Mouse (Mus musculus) embryonic facial prominence, embryonic 11.5 days (tissue): ENCODE results near the gene Nxph1. TPM values are rescaled to one million over a fixed set of nuclear protein-coding genes. Genes with fewer than 3 reads are reported as not detected.
A peak's percentile ranks its signal among the peaks of the same experiment; 100 is the strongest.

Source experiments
- ATAC-seq: fragments of 200-750 bp; cut with Nextera tagmentation; replicated peaks from 2 replicates; pipeline ENCODE4 v1.8.0; 2017; ENCODE audit warnings: low read depth; ENCODE audit not compliant: insufficient number of reproducible peaks, low FRiP score, low TSS enrichment
- DNase-seq: peaks from one replicate; pipeline ENCODE4 v3.0.0-alpha.2; 2015; ENCODE audit warnings: low spot score
- H3K27ac ChIP-seq: fragments of 300-500 bp; sonication (generic); replicated peaks from 2 replicates; pipeline ENCODE4 v1.5.1; 2014; ENCODE audit warnings: mild to moderate bottlenecking, low read depth, low read length, control low read depth
- H3K27me3 ChIP-seq: fragments of 300-500 bp; sonication (generic); 2 replicates; pipeline ENCODE4 v1.6.1; 2014; ENCODE audit warnings: mild to moderate bottlenecking, low read length, moderate library complexity, mixed read lengths; ENCODE audit not compliant: control insufficient read depth, insufficient read depth
- H3K36me3 ChIP-seq: fragments of 300-500 bp; sonication (generic); replicated peaks from 2 replicates; pipeline ENCODE4 v1.6.1; 2014; ENCODE audit warnings: low read depth, mild to moderate bottlenecking, low read length, moderate library complexity, mixed read lengths; ENCODE audit not compliant: control insufficient read depth, insufficient read depth
- H3K4me1 ChIP-seq: fragments of 300-500 bp; sonication (generic); 2 replicates; pipeline ENCODE4 v1.6.1; 2014; ENCODE audit warnings: low read length, mixed read lengths; ENCODE audit not compliant: control insufficient read depth, insufficient read depth
- H3K4me2 ChIP-seq: fragments of 300-500 bp; sonication (generic); 2 replicates; pipeline ENCODE4 v1.6.1; 2014; ENCODE audit warnings: low read depth, mild to moderate bottlenecking, control low read depth, low read length, moderate library complexity
- H3K4me3 ChIP-seq: fragments of 300-500 bp; sonication (generic); 2 replicates; pipeline ENCODE4 v1.5.1; 2014; ENCODE audit warnings: low read depth, low read length, control low read depth
- H3K9ac ChIP-seq: fragments of 300-500 bp; sonication (generic); replicated peaks from 2 replicates; pipeline ENCODE4 v1.6.1; 2014; ENCODE audit warnings: mild to moderate bottlenecking, control low read depth, low read length
- H3K9me3 ChIP-seq: fragments of 300-500 bp; sonication (generic); replicated peaks from 2 replicates; pipeline ENCODE4 v1.6.1; 2016; ENCODE audit warnings: mild to moderate bottlenecking, low read length, inconsistent platforms, mixed read lengths; ENCODE audit not compliant: control insufficient read depth
- WGBS: fragments of 180-500 bp; shearing (Covaris S2); extraction: QIAGEN DNeasy Blood & Tissue Kit; methylation state at CpG from one replicate; pipeline ENCODE4 v1.1.7; 2014; 5-methylcytosine and 5-hydroxymethylcytosine counted together
- polyA plus RNA-seq: library from polyadenylated mRNA; unstranded; fragments of >200 nt; fragmentation: Nextera tagmentation; extraction: Ambion mirVana; gene quantifications from 2 replicates; pipeline ENCODE4 v1.2.1, GENCODE M21; 2014

The Nxph1 gene
- polyA plus RNA-seq, 1 experiment from 2014 or later: 0.79 TPM

DNA sequence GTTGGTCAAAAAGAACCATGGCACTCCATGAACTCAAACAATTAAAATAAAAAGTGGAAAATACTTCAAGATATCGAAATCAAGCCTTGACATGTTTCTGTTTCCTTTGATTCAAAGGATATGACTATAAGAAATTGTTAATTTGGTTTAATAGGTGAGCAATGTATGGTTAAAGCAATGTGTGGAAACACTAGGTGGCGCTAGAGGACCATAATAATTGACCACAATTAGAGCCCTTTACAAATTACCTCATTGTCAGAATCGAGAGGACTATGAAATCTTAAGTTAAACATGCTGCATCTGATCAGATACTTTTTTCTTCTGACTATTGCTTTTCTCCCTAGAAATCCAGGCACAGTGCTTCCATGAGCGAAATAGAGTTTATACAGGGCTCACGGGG lies 12.5 kb upstream of the Nxph1 start:
- WGBS: 20% methylated on average over 5 of the region's 5 CpGs
- no peaks in the 10 kb centered on the region for H3K9me3 ChIP-seq
- H3K9ac ChIP-seq: no peak overlapping the region
- no peaks in the 10 kb centered on the region for H3K4me1 ChIP-seq
- H3K4me2 ChIP-seq: no peak overlapping the region
- H3K4me3 ChIP-seq: no peak overlapping the region
- no peaks in the 10 kb centered on the region for H3K27me3 ChIP-seq
- no peak overlapping the region for H3K27ac ChIP-seq
- ATAC-seq (no peak), DNase-seq (peak; percentile 87)
- H3K36me3 ChIP-seq: no peaks in the 10 kb centered on the region

DNA sequence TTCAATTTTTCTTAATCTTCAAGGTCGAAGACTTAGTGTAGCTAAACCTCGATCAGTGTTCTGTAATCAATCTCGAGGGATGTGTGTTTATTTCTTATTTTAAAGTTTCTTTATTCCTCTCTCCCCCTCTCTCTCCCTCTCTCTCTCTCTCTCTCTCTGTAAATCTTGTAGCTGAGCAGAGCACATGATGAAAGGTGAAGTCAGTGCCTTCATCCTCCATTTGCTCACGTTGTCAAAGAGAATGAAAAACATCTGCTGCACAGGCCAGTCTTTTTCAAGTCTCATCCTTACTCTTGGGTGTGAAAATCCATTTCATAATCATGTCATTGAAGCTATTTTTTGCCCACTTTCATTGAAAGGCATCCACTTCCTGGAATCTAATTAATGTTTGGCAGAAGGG lies 12.1 kb upstream of the Nxph1 start:
- H3K27me3 ChIP-seq: no peaks in the 10 kb centered on the region

DNA sequence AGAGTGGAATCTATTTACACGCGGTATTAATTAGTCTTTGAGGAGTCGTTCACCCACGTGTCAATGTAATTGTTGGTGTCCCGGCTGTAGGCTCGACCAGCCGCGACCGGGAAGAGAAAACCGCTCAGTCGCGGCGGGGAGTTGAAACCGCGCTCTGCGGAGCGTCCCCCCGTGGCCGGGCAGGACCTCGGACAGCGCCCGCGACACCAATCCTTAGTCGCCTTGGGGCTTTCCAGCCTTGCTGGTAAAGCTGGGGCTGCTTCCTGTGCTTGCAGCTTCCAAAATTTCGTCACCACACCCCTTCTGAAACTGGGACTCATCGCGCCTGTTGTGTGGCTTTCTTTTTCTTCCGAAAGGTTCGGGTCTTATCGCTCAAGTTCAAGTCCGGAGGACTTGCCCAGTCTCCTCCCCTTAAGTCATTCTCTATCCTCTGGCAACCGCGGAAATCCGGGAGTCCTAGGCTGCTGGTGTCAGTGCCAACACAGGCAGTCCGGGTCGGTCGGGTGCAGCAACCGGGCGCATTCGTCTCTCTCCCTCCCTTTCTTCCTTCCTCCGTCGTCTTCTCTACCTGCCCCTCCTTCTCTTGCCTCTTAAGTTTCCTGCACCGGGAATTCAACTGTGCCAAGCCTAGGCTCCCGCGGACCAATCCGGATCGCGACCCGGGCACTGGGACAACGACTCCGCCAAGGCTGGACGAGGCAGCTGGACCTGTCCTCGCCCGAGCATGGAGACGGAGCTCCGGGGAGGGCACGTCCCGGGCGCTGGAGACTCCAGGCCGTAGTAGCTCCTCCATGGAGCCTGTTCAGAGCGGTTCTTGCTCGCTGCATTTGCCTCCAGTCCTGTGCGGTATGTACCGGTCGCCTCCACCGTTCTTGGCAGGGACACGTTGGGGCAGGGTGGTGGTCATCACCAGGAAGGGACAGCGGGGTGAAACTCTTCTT lies 510 bp downstream of the Nxph1 start:
- Histone ChIP-seq H3K27me3 (peaks cover 51% of the 10 kb centered on the region), H3K9me3 (no peaks in the 10 kb centered on the region), H3K27ac (no peak overlapping the region), H3K4me3 (peak overlapping the region; percentile 16), H3K4me1 (peaks cover 4% of the 10 kb centered on the region; the same call in 1 of the 2 replicates), H3K36me3 (no peaks in the 10 kb centered on the region), H3K4me2 (peak overlapping the region; percentile 51), H3K9ac (no peak overlapping the region)
- DNase-seq: peak; percentile 79
- under 1% methylated on average over 68 of the region's 68 CpGs for WGBS
- ATAC-seq: peak; percentile 36; the same call in 1 of the 2 replicates

More for the DNA sequence above, 12.1 kb upstream of the Nxph1 start:
- 21% methylated on average over 4 of the region's 4 CpGs for WGBS
- no peaks in the 10 kb centered on the region for H3K4me1 ChIP-seq
- H3K36me3 ChIP-seq: no peaks in the 10 kb centered on the region
- H3K27ac ChIP-seq: no peak overlapping the region
- H3K4me3 ChIP-seq: no peak overlapping the region
- no peak overlapping the region for H3K9ac ChIP-seq
- no peaks in the 10 kb centered on the region for H3K9me3 ChIP-seq
- no peak for DNase-seq
- no peak for ATAC-seq
- no peak overlapping the region for H3K4me2 ChIP-seq

DNA sequence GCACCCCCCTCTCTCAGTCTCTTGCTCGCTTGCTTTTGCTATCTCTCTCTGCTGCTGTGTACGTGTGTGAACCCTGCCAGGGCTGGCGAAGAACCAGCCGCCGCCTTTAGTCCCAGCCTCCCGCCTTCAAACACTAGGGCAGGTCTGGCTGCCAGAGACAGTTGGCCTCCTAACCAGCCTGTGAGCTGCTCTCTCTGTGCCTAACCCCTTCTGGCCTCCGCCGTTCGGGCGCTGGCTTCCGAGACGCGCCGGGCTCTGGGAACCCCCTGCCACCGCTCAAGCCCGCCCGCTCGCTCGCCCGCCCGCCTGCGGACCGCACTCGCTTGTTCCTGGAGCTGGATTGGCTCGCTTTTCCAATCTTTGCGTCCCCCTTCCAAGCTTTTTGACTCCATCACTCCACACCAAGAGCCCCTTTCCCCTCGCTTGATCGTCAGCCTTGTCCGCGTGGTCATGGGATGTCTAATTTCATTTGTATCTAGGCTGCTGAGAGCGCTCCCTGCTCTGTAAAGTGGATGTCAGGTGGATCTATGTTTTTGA lies 1.5 kb downstream of the Nxph1 start:
- Histone ChIP-seq H3K27me3 (peaks cover 59% of the 10 kb centered on the region), H3K9me3 (no peaks in the 10 kb centered on the region), H3K4me2 (peak overlapping the region; percentile 51), H3K36me3 (no peaks in the 10 kb centered on the region), H3K27ac (no peak overlapping the region), H3K9ac (no peak overlapping the region; the same call in 1 of the 2 replicates), H3K4me3 (peak overlapping the region; percentile 24), H3K4me1 (peaks cover 4% of the 10 kb centered on the region; the same call in 1 of the 2 replicates)
- DNase-seq (no peak), ATAC-seq (peak; percentile 57)
- under 1% methylated on average over 31 of the region's 31 CpGs for WGBS

DNA sequence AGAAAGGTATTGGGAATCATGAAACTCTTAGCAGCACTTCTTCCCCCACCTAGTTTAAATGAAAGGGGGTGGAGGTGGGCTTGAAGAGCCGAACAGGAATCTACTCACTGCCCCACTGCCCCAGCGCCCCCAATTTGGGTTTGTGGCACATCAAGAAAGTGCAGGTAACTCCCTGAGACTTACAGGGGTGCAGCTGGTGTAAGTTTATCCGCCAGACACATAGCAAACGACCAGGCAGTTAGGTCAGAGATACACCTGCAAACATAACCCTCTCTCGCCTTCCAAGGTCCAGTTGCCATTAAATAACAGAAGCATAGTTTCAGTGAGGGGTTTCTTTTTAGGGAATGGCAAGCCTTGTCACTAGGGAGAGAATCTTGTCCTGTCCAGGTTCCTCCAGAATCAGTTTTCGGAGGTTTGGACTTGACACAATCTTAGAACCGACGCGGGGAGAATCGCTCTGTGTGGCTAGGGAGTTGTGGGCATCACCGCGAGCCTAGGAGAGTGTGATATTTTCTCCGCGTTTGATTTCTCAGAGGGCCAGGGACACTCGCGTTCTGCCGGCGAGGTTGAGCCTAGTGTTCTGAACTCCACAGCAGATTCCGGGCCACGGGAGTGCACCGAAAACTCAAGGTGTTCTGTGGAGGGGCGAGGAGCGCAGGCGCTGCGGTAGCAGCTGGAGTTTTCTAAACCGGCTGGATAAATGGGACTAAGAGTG lies 2.5 kb downstream of the Nxph1 start:
- H3K4me3 ChIP-seq: peak overlapping the region; percentile 25
- no peaks in the 10 kb centered on the region for H3K9me3 ChIP-seq
- no peak overlapping the region for H3K27ac ChIP-seq
- peaks cover 65% of the 10 kb centered on the region for H3K27me3 ChIP-seq
- H3K36me3 ChIP-seq: no peaks in the 10 kb centered on the region
- no peak; the same call in 1 of the 2 replicates for ATAC-seq
- peak overlapping the region; percentile 47 for H3K4me2 ChIP-seq
- WGBS: under 1% methylated on average over 26 of the region's 26 CpGs
- DNase-seq: no peak
- H3K4me1 ChIP-seq: peaks cover 4% of the 10 kb centered on the region; the same call in 1 of the 2 replicates
- no peak overlapping the region for H3K9ac ChIP-seq

DNA sequence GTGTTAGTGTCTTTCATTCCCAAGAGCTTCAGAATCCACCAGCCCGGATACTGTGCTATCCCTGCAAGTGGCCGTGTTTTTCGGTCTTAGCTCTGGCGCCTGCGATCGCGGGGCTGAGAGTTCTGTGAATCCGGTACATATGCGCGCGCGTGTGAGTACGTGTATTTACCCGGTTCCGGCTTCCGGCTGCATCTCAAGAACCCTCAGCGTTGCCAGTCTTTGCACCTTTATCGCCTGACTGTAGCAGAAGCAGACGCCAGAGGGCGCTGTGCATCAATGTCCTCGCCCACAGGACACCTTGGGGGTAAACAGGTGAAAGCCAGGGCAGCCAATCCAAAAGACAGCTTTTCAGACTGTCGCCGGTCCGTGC lies 3.1 kb downstream of the Nxph1 start:
- Histone ChIP-seq H3K4me2 (peak overlapping the region; percentile 47), H3K9ac (no peak overlapping the region), H3K27me3 (peaks cover 69% of the 10 kb centered on the region), H3K9me3 (no peaks in the 10 kb centered on the region), H3K36me3 (no peaks in the 10 kb centered on the region), H3K4me3 (peak overlapping the region; percentile 25), H3K27ac (no peak overlapping the region), H3K4me1 (peaks cover 4% of the 10 kb centered on the region; the same call in 1 of the 2 replicates)
- 0% methylated on average over 24 of the region's 24 CpGs for WGBS
- peak; percentile 41; the same call in 1 of the 2 replicates for ATAC-seq
- DNase-seq: peak; percentile 84

DNA sequence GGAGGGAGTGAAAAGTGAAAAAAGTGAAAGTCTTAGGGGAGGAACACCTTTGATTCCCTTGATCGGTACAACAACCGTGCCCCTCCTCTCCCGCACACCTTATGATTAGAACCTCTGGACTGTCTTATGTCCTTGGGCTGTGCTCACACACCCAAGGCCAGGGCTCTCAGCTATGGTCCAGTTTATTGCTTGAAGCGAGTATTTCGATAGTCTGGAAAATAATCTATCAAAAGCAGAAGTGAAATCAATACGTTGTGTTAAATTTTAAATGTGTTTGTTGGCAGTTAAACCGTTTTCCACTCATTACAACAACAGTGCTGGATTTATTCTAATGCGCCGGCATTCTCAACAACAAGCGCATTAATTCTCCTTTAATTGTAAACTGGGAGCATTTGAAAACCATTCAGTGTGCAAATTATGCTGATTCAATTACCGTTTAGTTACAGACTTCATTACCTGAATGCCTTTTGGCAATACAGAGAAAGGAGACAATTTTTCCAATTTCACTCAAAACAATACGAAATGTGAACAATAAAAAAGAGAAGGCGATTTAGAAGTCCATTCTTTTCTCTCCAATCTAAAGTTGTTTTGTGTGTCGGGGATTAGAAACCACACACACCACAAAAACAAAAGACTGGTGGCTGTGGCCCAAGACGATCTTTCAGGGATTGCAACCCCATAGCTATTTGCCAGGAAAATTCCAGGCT lies 3.8 kb downstream of the Nxph1 start:
- ATAC-seq: no peak
- no peak overlapping the region for H3K4me2 ChIP-seq
- H3K4me3 ChIP-seq: no peak overlapping the region
- peaks cover 4% of the 10 kb centered on the region; the same call in 1 of the 2 replicates for H3K4me1 ChIP-seq
- H3K36me3 ChIP-seq: no peaks in the 10 kb centered on the region
- no peak for DNase-seq
- 13% methylated on average over 15 of the region's 15 CpGs for WGBS
- H3K9ac ChIP-seq: no peak overlapping the region
- H3K27me3 ChIP-seq: peaks cover 73% of the 10 kb centered on the region
- H3K9me3 ChIP-seq: no peaks in the 10 kb centered on the region
- no peak overlapping the region for H3K27ac ChIP-seq
